ENCODE assay signal across 8 mouse cellular contexts in genomic region chr6:51271128-51271480, GRCm38 (mm10).
A peak's percentile ranks its signal among the peaks of the same experiment; 100 is the strongest.
DNase-seq lines count a peak whose midpoint lies in the region; ATAC-seq and TF ChIP-seq lines count a peak whose summit lies in the region.

No protein-coding gene starts in this region.

- DNase-seq in liver, adult 2 months (ENCODE audit: extremely low read depth, low read depth, low spot score): no peak
- DNase-seq in liver: no peak
- no peak for DNase-seq in thymus, postnatal 4 days
- DNase-seq in spleen, postnatal 10 days (ENCODE audit: low spot score in 2 of 2): no peak
- DNase-seq in spleen, postnatal 36 days (ENCODE audit: low spot score in 2 of 2): no peak

- H3K4me3 ChIP-seq in liver, adult 2 months (ENCODE audit: insufficient read depth, low read depth, low read length): peak overlapping the region; percentile 59
- peak overlapping the region; percentile 88 for H3K4me3 ChIP-seq in embryonic facial prominence, embryonic 13.5 days
- peak overlapping the region; percentile 84 for H3K4me3 ChIP-seq in intestine, embryonic 16.5 days (ENCODE audit: low read length)
- H3K4me3 ChIP-seq in neural tube, embryonic 14.5 days (ENCODE audit: low read depth, low read length): peak overlapping the region; percentile 61

- no peak for TF ChIP-seq CTCF in liver, adult 2 months (IDR thresholded peaks at IDR 0.05; ENCODE audit: low read depth, low read length)

- TF ChIP-seq POLR2A in liver, adult 2 months (IDR thresholded peaks at IDR 0.05; ENCODE audit: extremely low read depth, insufficient read depth, low read length): 0 out of 2 replicates have a peak, but pooled peaks have one; percentile 31

- peak overlapping the region; percentile 74 for H3K4me2 ChIP-seq in embryonic facial prominence, embryonic 13.5 days
- H3K4me2 ChIP-seq in intestine, embryonic 16.5 days (ENCODE audit: low read depth, low read length): peak overlapping the region; percentile 85
- H3K4me2 ChIP-seq in neural tube, embryonic 14.5 days (ENCODE audit: low read depth, low read length): peak overlapping the region; percentile 99

- no peaks in the 10 kb centered on the region for H3K36me3 ChIP-seq in liver, adult 2 months (ENCODE audit: control insufficient read depth, insufficient read depth, low read length)
- H3K36me3 ChIP-seq in embryonic facial prominence, embryonic 13.5 days: no peaks in the 10 kb centered on the region
- H3K36me3 ChIP-seq in intestine, embryonic 16.5 days (ENCODE audit: control insufficient read depth, insufficient read depth, low read length): no peaks in the 10 kb centered on the region
- no peaks in the 10 kb centered on the region for H3K36me3 ChIP-seq in neural tube, embryonic 14.5 days (ENCODE audit: control insufficient read depth, insufficient read depth, low read length)

- no peak; the same call in 1 of the 2 replicates for ATAC-seq in embryonic facial prominence, embryonic 13.5 days (ENCODE audit: insufficient number of reproducible peaks, insufficient read depth, low FRiP score, low TSS enrichment, low read depth)
- ATAC-seq in intestine, embryonic 16.5 days: peak; percentile 87
- ATAC-seq in neural tube, embryonic 14.5 days (ENCODE audit: low read depth): peak; percentile 76

- 4% methylated on average over 17 of the region's 17 CpGs for WGBS in liver, adult 2 months
- 2% methylated on average over 17 of the region's 17 CpGs for whole genome bisulfite sequencing in embryonic facial prominence, embryonic 13.5 days
- 2% methylated on average over 17 of the region's 17 CpGs for WGBS in intestine, embryonic 16.5 days
- 5% methylated on average over 15 of the region's 17 CpGs for WGBS in neural tube, embryonic 14.5 days

- peaks cover 8% of the 10 kb centered on the region for H3K4me1 ChIP-seq in liver, adult 2 months (ENCODE audit: control insufficient read depth, insufficient read depth, low read length)
- H3K4me1 ChIP-seq in embryonic facial prominence, embryonic 13.5 days: peaks cover 23% of the 10 kb centered on the region
- peaks cover 6% of the 10 kb centered on the region; the same call in 1 of the 2 replicates for H3K4me1 ChIP-seq in intestine, embryonic 16.5 days (ENCODE audit: control insufficient read depth, insufficient read depth, low read length)
- peaks cover 5% of the 10 kb centered on the region; the same call in 1 of the 2 replicates for H3K4me1 ChIP-seq in neural tube, embryonic 14.5 days (ENCODE audit: control insufficient read depth, insufficient read depth, low read length)

- H3K27me3 ChIP-seq in liver, adult 2 months (ENCODE audit: control insufficient read depth, insufficient read depth, low read length): no peaks in the 10 kb centered on the region
- H3K27me3 ChIP-seq in embryonic facial prominence, embryonic 13.5 days: peaks cover 4% of the 10 kb centered on the region; the same call in 1 of the 2 replicates
- no peaks in the 10 kb centered on the region for H3K27me3 ChIP-seq in intestine, embryonic 16.5 days (replicated peaks; ENCODE audit: control insufficient read depth, insufficient read depth, low read length)
- 0 out of 2 replicates have a peak, but pooled peaks cover 4% of the 10 kb centered on the region for H3K27me3 ChIP-seq in neural tube, embryonic 14.5 days (ENCODE audit: control insufficient read depth, insufficient read depth, low read length)

- H3K9me3 ChIP-seq in embryonic facial prominence, embryonic 13.5 days: no peaks in the 10 kb centered on the region
- no peaks in the 10 kb centered on the region for H3K9me3 ChIP-seq in intestine, embryonic 16.5 days (ENCODE audit: control insufficient read depth, low read length)
- no peaks in the 10 kb centered on the region for H3K9me3 ChIP-seq in neural tube, embryonic 14.5 days (ENCODE audit: control insufficient read depth, low read length)

- peaks cover 5% of the 10 kb centered on the region; the same call in 1 of the 2 replicates for H3K79me2 ChIP-seq in liver, adult 2 months (ENCODE audit: control insufficient read depth, insufficient read depth, low read length)

- H3K27ac ChIP-seq in liver, adult 2 months (replicated peaks; ENCODE audit: insufficient read depth, low read depth, low read length): peak overlapping the region; percentile 85
- H3K27ac ChIP-seq in embryonic facial prominence, embryonic 13.5 days: peak overlapping the region; percentile 93
- peak overlapping the region; percentile 50 for H3K27ac ChIP-seq in intestine, embryonic 16.5 days (ENCODE audit: low read length)
- H3K27ac ChIP-seq in neural tube, embryonic 14.5 days (ENCODE audit: low read depth, low read length): no peak overlapping the region; the same call in 1 of the 2 replicates

- H3K9ac ChIP-seq in liver, adult 2 months (ENCODE audit: low read depth, low read length): peak overlapping the region; percentile 47
- peak overlapping the region; percentile 97; the same call in 1 of the 2 replicates for H3K9ac ChIP-seq in embryonic facial prominence, embryonic 13.5 days
- H3K9ac ChIP-seq in intestine, embryonic 16.5 days (ENCODE audit: low read depth, low read length): peak overlapping the region; percentile 92
- peak overlapping the region; percentile 54; the same call in 1 of the 2 replicates for H3K9ac ChIP-seq in neural tube, embryonic 14.5 days (replicated peaks; ENCODE audit: low read depth, low read length)

Comparison
In these comparisons a context has a peak if more than half of its experiments do, and no peak if none do; other contexts are left out.
1. H3K9ac ChIP-seq: peak in every context shown above with its lines; median percentile 97 in embryonic facial prominence, embryonic 13.5 days; 92 in intestine, embryonic 16.5 days; 54 in neural tube, embryonic 14.5 days; 47 in liver, adult 2 months.